8 mouse cellular contexts compared by ENCODE assay signal in the genomic region with DNA sequence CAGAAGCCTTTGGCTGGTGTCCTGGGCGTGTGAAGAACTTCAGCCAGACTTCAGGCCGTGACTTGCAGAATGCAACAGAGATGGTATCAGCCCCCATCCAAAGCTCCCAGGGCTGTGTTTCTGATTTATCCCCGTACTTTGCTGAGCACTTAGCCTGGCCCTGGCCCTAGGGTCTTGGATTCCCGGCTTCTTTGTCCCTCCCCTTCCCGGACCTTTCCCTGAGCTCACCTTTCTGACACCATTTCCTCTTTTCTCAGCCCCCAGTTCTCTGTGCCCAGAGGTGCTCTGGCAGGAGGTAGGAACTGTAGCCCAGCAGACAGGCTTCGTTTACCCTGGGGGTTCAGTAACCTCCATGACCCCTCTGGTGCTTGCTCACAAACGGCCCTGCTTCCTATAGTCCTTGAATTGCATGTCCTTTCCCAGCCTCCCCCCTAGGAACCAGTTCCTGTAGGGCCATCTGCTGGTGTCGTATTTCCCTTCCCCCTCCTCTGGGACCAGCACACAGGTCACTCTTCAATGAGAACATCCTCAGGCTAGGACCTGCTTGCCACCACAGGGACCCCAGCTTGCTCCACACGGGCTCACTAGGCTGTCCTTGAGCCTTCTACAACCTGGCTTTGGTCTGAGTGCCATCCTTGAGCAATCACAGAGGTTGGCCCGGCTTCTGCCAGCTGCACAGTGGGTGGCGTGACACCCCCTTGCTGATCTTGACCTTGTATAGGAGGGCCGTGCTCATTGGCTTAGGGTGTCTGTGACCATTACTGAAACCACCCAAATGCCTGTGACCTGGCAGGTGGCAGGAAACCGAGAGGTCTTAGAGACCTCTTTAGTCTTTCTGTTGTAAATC. TPM values are rescaled to one million over a fixed set of nuclear protein-coding genes. Genes with fewer than 3 reads are reported as not detected.
DNase-seq lines count a peak whose midpoint lies in the region; ATAC-seq and TF ChIP-seq lines count a peak whose summit lies in the region.

No protein-coding gene starts in this region.

- WGBS in embryonic facial prominence, embryonic 14.5 days: 26% methylated on average over 13 of the region's 13 CpGs
- whole genome bisulfite sequencing in hindbrain, embryonic 10.5 days: 37% methylated on average over 13 of the region's 13 CpGs
- 35% methylated on average over 13 of the region's 13 CpGs for WGBS in neural tube, embryonic 12.5 days

- H3K36me3 ChIP-seq in embryonic facial prominence, embryonic 14.5 days (ENCODE audit: control insufficient read depth, insufficient read depth, low read length): peaks cover 15% of the 10 kb centered on the region
- H3K36me3 ChIP-seq in hindbrain, embryonic 10.5 days: peaks cover 27% of the 10 kb centered on the region
- peaks cover 13% of the 10 kb centered on the region for H3K36me3 ChIP-seq in neural tube, embryonic 12.5 days

- H3K9ac ChIP-seq in embryonic facial prominence, embryonic 14.5 days (ENCODE audit: low read depth, low read length): peak overlapping the region; percentile 47
- H3K9ac ChIP-seq in neural tube, embryonic 12.5 days: 0 out of 2 replicates have a peak overlapping the region, but pooled peaks have one; percentile 52

- no peak for TF ChIP-seq CTCF in layer of hippocampus, adult 2 months (conservative IDR thresholded peaks at IDR 0.05)

- H3K27ac ChIP-seq in layer of hippocampus, adult 2 months: peak overlapping the region; percentile 100
- H3K27ac ChIP-seq in embryonic facial prominence, embryonic 14.5 days (replicated peaks; ENCODE audit: low read depth, low read length): peak overlapping the region; percentile 96
- H3K27ac ChIP-seq in hindbrain, embryonic 10.5 days: peak overlapping the region; percentile 96
- H3K27ac ChIP-seq in neural tube, embryonic 12.5 days: no peak overlapping the region

- DNase-seq in layer of hippocampus, adult 2 months (ENCODE audit: low spot score in 2 of 2): no peak
- DNase-seq in layer of hippocampus, adult 18-20 months (ENCODE audit: low spot score in 2 of 2): no peak
- peak; percentile 86 for DNase-seq in adrenal gland, adult 8-10 months
- DNase-seq in embryonic facial prominence, embryonic 14.5 days (ENCODE audit: low spot score): no peak
- peak; percentile 48 for DNase-seq in hindbrain, embryonic 10.5 days (ENCODE audit: low spot score)
- DNase-seq in liver: peak; percentile 77
- DNase-seq in layer of hippocampus, postnatal 25 days (ENCODE audit: extremely low spot score in 1 of 2, low spot score in 1 of 2): no peak

- ATAC-seq in embryonic facial prominence, embryonic 14.5 days (ENCODE audit: low read depth): no peak
- ATAC-seq in neural tube, embryonic 12.5 days (ENCODE audit: low FRiP score, low read depth): no peak

- no peaks in the 10 kb centered on the region for H3K27me3 ChIP-seq in embryonic facial prominence, embryonic 14.5 days (replicated peaks; ENCODE audit: control insufficient read depth, insufficient read depth, low read length)
- no peaks in the 10 kb centered on the region for H3K27me3 ChIP-seq in hindbrain, embryonic 10.5 days (ENCODE audit: insufficient read depth, poor library complexity, severe bottlenecking)
- no peaks in the 10 kb centered on the region for H3K27me3 ChIP-seq in neural tube, embryonic 12.5 days (replicated peaks)

- peak overlapping the region; percentile 57 for H3K4me2 ChIP-seq in embryonic facial prominence, embryonic 14.5 days (ENCODE audit: low read depth, low read length)
- peak overlapping the region; percentile 68 for H3K4me2 ChIP-seq in neural tube, embryonic 12.5 days (replicated peaks)

- no peaks in the 10 kb centered on the region for H3K9me3 ChIP-seq in embryonic facial prominence, embryonic 14.5 days (ENCODE audit: control insufficient read depth, low read length)
- no peaks in the 10 kb centered on the region for H3K9me3 ChIP-seq in hindbrain, embryonic 10.5 days
- H3K9me3 ChIP-seq in neural tube, embryonic 12.5 days: no peaks in the 10 kb centered on the region

- H3K4me1 ChIP-seq in embryonic facial prominence, embryonic 14.5 days (ENCODE audit: control insufficient read depth, insufficient read depth, low read length): peaks cover 47% of the 10 kb centered on the region
- H3K4me1 ChIP-seq in hindbrain, embryonic 10.5 days (replicated peaks): peaks cover 74% of the 10 kb centered on the region
- peaks cover 57% of the 10 kb centered on the region for H3K4me1 ChIP-seq in neural tube, embryonic 12.5 days

- peak overlapping the region; percentile 51 for H3K4me3 ChIP-seq in layer of hippocampus, adult 2 months
- no peak overlapping the region for H3K4me3 ChIP-seq in embryonic facial prominence, embryonic 14.5 days (ENCODE audit: low read depth, low read length)
- peak overlapping the region; percentile 48 for H3K4me3 ChIP-seq in hindbrain, embryonic 10.5 days
- H3K4me3 ChIP-seq in neural tube, embryonic 12.5 days: no peak overlapping the region

RNA-seq across cellular contexts. Expression of gene Frmd8, which starts 26.0 kb away (rescaled TPM):
- 10 to 100 TPM in 1 of 2 experiments, 1 to 10 TPM in 1; 9.5 to 10.6 TPM for total RNA-seq in layer of hippocampus, adult 2 months (2021)
- total RNA-seq in layer of hippocampus, adult 18-20 months (2021): 10 to 100 TPM; 12.7 to 13.0 TPM
- 10 to 100 TPM; 47.6 to 55.2 (median 53.4) TPM for total RNA-seq in adrenal gland, adult 8-10 months (2022)
- 20.6 and 25.8 TPM in 2 replicates for polyA plus RNA-seq in embryonic facial prominence, embryonic 14.5 days (2014; fragmentation: Nextera tagmentation; extraction: Ambion mirVana)
- polyA plus RNA-seq in hindbrain, embryonic 10.5 days (2016; fragmentation: Nextera tagmentation; extraction: Ambion mirVana): 37.2 and 37.8 TPM in 2 replicates
- polyA plus RNA-seq in neural tube, embryonic 12.5 days (2016; fragmentation: Nextera tagmentation; extraction: Ambion mirVana): 27.0 and 33.0 TPM in 2 replicates
- total RNA-seq in layer of hippocampus, postnatal 25 days (2021): 10 to 100 TPM; 15.6 to 15.8 TPM

RNA-seq across cellular contexts. Expression of gene Slc25a45, which starts 28.6 kb away (rescaled TPM):
- total RNA-seq in layer of hippocampus, adult 2 months (2021): 1 to 10 TPM; 3.5 to 3.6 TPM
- 1 to 10 TPM; 2.9 to 3.2 TPM for total RNA-seq in layer of hippocampus, adult 18-20 months (2021)
- 10 to 100 TPM; 12.8 to 21.7 (median 17.5) TPM for total RNA-seq in adrenal gland, adult 8-10 months (2022)
- 2.8 and 3.0 TPM in 2 replicates for polyA plus RNA-seq in embryonic facial prominence, embryonic 14.5 days (2014; fragmentation: Nextera tagmentation; extraction: Ambion mirVana)
- polyA plus RNA-seq in hindbrain, embryonic 10.5 days (2016; fragmentation: Nextera tagmentation; extraction: Ambion mirVana): 2.8 TPM in 2 replicates
- polyA plus RNA-seq in neural tube, embryonic 12.5 days (2016; fragmentation: Nextera tagmentation; extraction: Ambion mirVana): 1.7 and 2.5 TPM in 2 replicates
- total RNA-seq in layer of hippocampus, postnatal 25 days (2021): 1 to 10 TPM; 3.1 to 3.4 TPM

RNA-seq across cellular contexts. Expression of gene Tigd3, which starts 44.9 kb away (rescaled TPM):
- 1 to 10 TPM; 2.5 to 3.2 TPM for total RNA-seq in layer of hippocampus, adult 2 months (2021)
- 1 to 10 TPM; 2.5 TPM for total RNA-seq in layer of hippocampus, adult 18-20 months (2021)
- total RNA-seq in adrenal gland, adult 8-10 months (2022): 1 to 10 TPM in 3 of 4 experiments, under 1 TPM in 1; 0.93 to 3.5 (median 1.6) TPM
- polyA plus RNA-seq in embryonic facial prominence, embryonic 14.5 days (2014; fragmentation: Nextera tagmentation; extraction: Ambion mirVana): 1.4 and 2.0 TPM in 2 replicates
- polyA plus RNA-seq in hindbrain, embryonic 10.5 days (2016; fragmentation: Nextera tagmentation; extraction: Ambion mirVana): 9.9 and 11.3 TPM in 2 replicates
- polyA plus RNA-seq in neural tube, embryonic 12.5 days (2016; fragmentation: Nextera tagmentation; extraction: Ambion mirVana): 10.5 and 11.8 TPM in 2 replicates
- 1 to 10 TPM; 3.4 TPM for total RNA-seq in layer of hippocampus, postnatal 25 days (2021)

Comparison
In these comparisons a context has a peak if more than half of its experiments do, and no peak if none do; other contexts are left out.
1. DNase-seq: peak in adrenal gland, adult 8-10 months (single experiment), hindbrain, embryonic 10.5 days (single experiment) and liver (single experiment); none in layer of hippocampus, adult 2 months (0 of 2), layer of hippocampus, adult 18-20 months (0 of 2), embryonic facial prominence, embryonic 14.5 days (single experiment) and layer of hippocampus, postnatal 25 days (0 of 2).
2. H3K4me3 ChIP-seq: peak in layer of hippocampus, adult 2 months (single experiment) and hindbrain, embryonic 10.5 days (single experiment); none in embryonic facial prominence, embryonic 14.5 days (single experiment) and neural tube, embryonic 12.5 days (single experiment).